Comparison of ENCODE assay signal across 14 mouse cellular contexts in genomic region chr19:57296539-57296938, GRCm38 (mm10). TPM values are rescaled to one million over a fixed set of nuclear protein-coding genes. Genes with fewer than 3 reads are reported as not detected.
DNase-seq lines count a peak whose midpoint lies in the region; ATAC-seq lines count a peak whose summit lies in the region.
"Had no signal": no experiment of that assay in that cellular context is flagged by ENCODE, and none has a peak within 500 bp of the region (broad histone marks: within the 10 kb centered on the region; RNA-seq: fewer than 3 reads in every experiment).

No protein-coding gene starts in this region.

- peak; percentile 58 to 76 for DNase-seq in heart, adult 18-20 months
- no peak for DNase-seq in heart, embryonic 10.5 days (ENCODE audit: low spot score)
- DNase-seq in urinary bladder, postnatal 36 days (ENCODE audit: low spot score in 2 of 2), result peak; percentile 26 to 44
- no peak for DNase-seq in urinary bladder, adult 18-20 months (ENCODE audit: low spot score in 2 of 2)
- peak; percentile 72 to 86 for DNase-seq in cerebellum, adult 18-20 months
- no peak for DNase-seq in Muller cell, postnatal 12 days (ENCODE audit: inconsistent ontology term)
- DNase-seq: kidney, postnatal 14 days; lung, embryonic 14.5 days had no signal

- no peak for ATAC-seq in midbrain, embryonic 15.5 days (replicated peaks)
- no peak for ATAC-seq in intestine, embryonic 15.5 days

- no peak overlapping the region for H3K4me2 ChIP-seq in midbrain, embryonic 15.5 days
- no peak overlapping the region for H3K4me2 ChIP-seq in intestine, embryonic 15.5 days (replicated peaks)
- H3K4me2 ChIP-seq: limb, embryonic 15.5 days; lung, embryonic 14.5 days; midbrain, embryonic 12.5 days; neural tube, embryonic 13.5 days had no signal

- H3K27me3 ChIP-seq in heart, embryonic 10.5 days (ENCODE audit: insufficient read depth, poor library complexity, severe bottlenecking), result peaks cover 10% of the 10 kb centered on the region; the same call in 1 of the 2 replicates
- no peaks in the 10 kb centered on the region for H3K27me3 ChIP-seq in midbrain, embryonic 15.5 days (replicated peaks)
- H3K27me3 ChIP-seq in intestine, embryonic 15.5 days (replicated peaks), result no peaks in the 10 kb centered on the region
- H3K27me3 ChIP-seq: CH12.LX; limb, embryonic 15.5 days; midbrain, embryonic 12.5 days; neural tube, embryonic 13.5 days had no signal

- H3K4me1 ChIP-seq in heart, embryonic 10.5 days, result peaks cover 11% of the 10 kb centered on the region
- no peaks in the 10 kb centered on the region for H3K4me1 ChIP-seq in midbrain, embryonic 15.5 days
- peaks cover 6% of the 10 kb centered on the region; the same call in 1 of the 2 replicates for H3K4me1 ChIP-seq in intestine, embryonic 15.5 days (replicated peaks)
- H3K4me1 ChIP-seq: midbrain, embryonic 12.5 days; neural tube, embryonic 13.5 days had no signal

- H3K4me3 ChIP-seq in heart, embryonic 10.5 days, result no peak overlapping the region
- H3K4me3 ChIP-seq in midbrain, embryonic 15.5 days, result no peak overlapping the region
- H3K4me3 ChIP-seq in intestine, embryonic 15.5 days (replicated peaks), result no peak overlapping the region
- H3K4me3 ChIP-seq: limb, embryonic 15.5 days; midbrain, embryonic 12.5 days; neural tube, embryonic 13.5 days had no signal

- 77% methylated on average over 5 of the region's 5 CpGs for WGBS in heart, embryonic 10.5 days
- 79% methylated on average over 5 of the region's 5 CpGs for WGBS in midbrain, embryonic 15.5 days
- 62% methylated on average over 5 of the region's 5 CpGs for WGBS in intestine, embryonic 15.5 days

- no peak overlapping the region for H3K9ac ChIP-seq in midbrain, embryonic 15.5 days
- H3K9ac ChIP-seq in intestine, embryonic 15.5 days, result no peak overlapping the region
- H3K9ac ChIP-seq: limb, embryonic 15.5 days; lung, embryonic 14.5 days; midbrain, embryonic 12.5 days; neural tube, embryonic 13.5 days had no signal

- no peaks in the 10 kb centered on the region for H3K9me3 ChIP-seq in heart, embryonic 10.5 days
- no peaks in the 10 kb centered on the region for H3K9me3 ChIP-seq in midbrain, embryonic 15.5 days
- H3K9me3 ChIP-seq in intestine, embryonic 15.5 days, result no peaks in the 10 kb centered on the region
- H3K9me3 ChIP-seq: limb, embryonic 15.5 days; midbrain, embryonic 12.5 days; neural tube, embryonic 13.5 days had no signal

- no peaks in the 10 kb centered on the region for H3K36me3 ChIP-seq in heart, embryonic 10.5 days
- no peaks in the 10 kb centered on the region for H3K36me3 ChIP-seq in midbrain, embryonic 15.5 days (replicated peaks)
- H3K36me3 ChIP-seq in intestine, embryonic 15.5 days, result no peaks in the 10 kb centered on the region
- H3K36me3 ChIP-seq: limb, embryonic 15.5 days; midbrain, embryonic 12.5 days; neural tube, embryonic 13.5 days had no signal

- no peak overlapping the region for H3K27ac ChIP-seq in heart, embryonic 10.5 days
- H3K27ac ChIP-seq in midbrain, embryonic 15.5 days, result no peak overlapping the region
- H3K27ac ChIP-seq in intestine, embryonic 15.5 days, result no peak overlapping the region
- H3K27ac ChIP-seq: limb, embryonic 15.5 days; midbrain, embryonic 12.5 days; neural tube, embryonic 13.5 days had no signal

RNA-seq across cellular contexts. Expression of gene Ablim1, which starts 18.2 kb away (rescaled TPM):
- 100 to 1,000 TPM; 384 to 401 TPM for total RNA-seq in heart, adult 18-20 months (2021)
- 41.9 and 60.6 TPM in 2 replicates for polyA plus RNA-seq in heart, embryonic 10.5 days (2016; fragmentation: Nextera tagmentation; extraction: Ambion mirVana)
- 57.4 and 64.5 TPM in 2 replicates for polyA plus RNA-seq in midbrain, embryonic 15.5 days (2015; fragmentation: Nextera tagmentation; extraction: Ambion mirVana)
- polyA plus RNA-seq in intestine, embryonic 15.5 days (2015; fragmentation: Nextera tagmentation; extraction: Ambion mirVana), result 28.0 and 31.2 TPM in 2 replicates

Comparison
In these comparisons a context has a peak if more than half of its experiments do, and no peak if none do; other contexts are left out.
1. DNase-seq: peak in heart, adult 18-20 months (2 of 2), urinary bladder, postnatal 36 days (2 of 2) and cerebellum, adult 18-20 months (2 of 2); none in heart, embryonic 10.5 days (single experiment), urinary bladder, adult 18-20 months (0 of 2) and Muller cell, postnatal 12 days (single experiment).